Mouse (Mus musculus): ENCODE measurements around the gene Ank2. TPM values are rescaled to one million over a fixed set of nuclear protein-coding genes. Genes with fewer than 3 reads are reported as not detected.

The Ank2 gene
- total RNA-seq, 2 experiments from 2014 or later, result 313 to 315 TPM

GRCm38 (mm10) chr3:127005898-127006673 is 493.1 kb downstream of the Ank2 start:
- intact Hi-C loops (cut with DNase I), result no loop called here
- DNase-seq, result no peak

GRCm38 (mm10) chr3:127004860-127005633 is 494.1 kb downstream of the Ank2 start:
- peak; percentile 27 to 51 for DNase-seq
- intact Hi-C loops (cut with DNase I), result no loop called here

- intact Hi-C loops (cut with DNase I), result no loop called here
- DNase-seq, result no peak
These were observed 495.2 kb downstream of the Ank2 start for GRCm38 (mm10) chr3:127003946-127004345.

- intact Hi-C loops (cut with DNase I), result loop anchor here (5.0 kb wide), 1 partner anchor 174 kb away; no protein-coding TSS in a partner anchor
- no peak for DNase-seq
These were observed 500.4 kb downstream of the Ank2 start for GRCm38 (mm10) chr3:126998742-126999112.

- peak; percentile 61 to 63 for DNase-seq
These were observed 501.0 kb downstream of the Ank2 start for GRCm38 (mm10) chr3:126998008-126998741.

GRCm38 (mm10) chr3:126997391-126998007 is 501.7 kb downstream of the Ank2 start:
- no peak for DNase-seq

More at GRCm38 (mm10) chr3:126998008-126998741, 501.0 kb downstream of the Ank2 start:
- intact Hi-C loops (cut with DNase I), result loop anchor here (5.0 kb wide), 1 partner anchor 174 kb away; no protein-coding TSS in a partner anchor

GRCm38 (mm10) chr3:126996721-126997120 is 502.4 kb downstream of the Ank2 start:
- intact Hi-C loops (cut with DNase I), result loop anchor here (5.0 kb wide), 1 partner anchor 176 kb away; no protein-coding TSS in a partner anchor

More at GRCm38 (mm10) chr3:126997391-126998007, 501.7 kb downstream of the Ank2 start:
- intact Hi-C loops (cut with DNase I), result loop anchor here (5.0 kb wide), 1 partner anchor 175 kb away; no protein-coding TSS in a partner anchor

GRCm38 (mm10) chr3:126995970-126996369 is 503.2 kb downstream of the Ank2 start:
- intact Hi-C loops (cut with DNase I), result loop anchor here (5.0 kb wide), 1 partner anchor 176 kb away; no protein-coding TSS in a partner anchor

More at GRCm38 (mm10) chr3:126996721-126997120, 502.4 kb downstream of the Ank2 start:
- no peak for DNase-seq

GRCm38 (mm10) chr3:126994149-126994548 is 505.0 kb downstream of the Ank2 start:
- no peak for DNase-seq
- intact Hi-C loops (cut with DNase I), result no loop called here

More at GRCm38 (mm10) chr3:126995970-126996369, 503.2 kb downstream of the Ank2 start:
- DNase-seq, result peak in 1 of 2 experiments; percentile 21

- intact Hi-C loops (cut with DNase I), result no loop called here
These were observed 509.2 kb downstream of the Ank2 start for GRCm38 (mm10) chr3:126989936-126990335.

GRCm38 (mm10) chr3:126986687-126987086 is 512.5 kb downstream of the Ank2 start:
- no peak for DNase-seq
- intact Hi-C loops (cut with DNase I), result no loop called here

More at GRCm38 (mm10) chr3:126989936-126990335, 509.2 kb downstream of the Ank2 start:
- peak in 1 of 2 experiments; percentile 44 for DNase-seq

GRCm38 (mm10) chr3:126982814-126983213 is 516.3 kb downstream of the Ank2 start:
- DNase-seq, result no peak
- intact Hi-C loops (cut with DNase I), result no loop called here

GRCm38 (mm10) chr3:126981163-126981562 is 518.0 kb downstream of the Ank2 start:
- intact Hi-C loops (cut with DNase I), result no loop called here
- no peak for DNase-seq

GRCm38 (mm10) chr3:126979635-126980034 is 519.5 kb downstream of the Ank2 start:
- intact Hi-C loops (cut with DNase I), result no loop called here
- no peak for DNase-seq

GRCm38 (mm10) chr3:126978768-126979410 is 520.3 kb downstream of the Ank2 start:
- DNase-seq, result peak; percentile 76 to 82
- intact Hi-C loops (cut with DNase I), result no loop called here

- intact Hi-C loops (cut with DNase I), result no loop called here
- DNase-seq, result no peak
These were observed 521.8 kb downstream of the Ank2 start for GRCm38 (mm10) chr3:126977399-126977798.

- no peak for DNase-seq
- intact Hi-C loops (cut with DNase I), result no loop called here
These were observed 522.4 kb downstream of the Ank2 start for GRCm38 (mm10) chr3:126976793-126977192.

GRCm38 (mm10) chr3:126975409-126975808 is 523.7 kb downstream of the Ank2 start:
- intact Hi-C loops (cut with DNase I), result no loop called here
- no peak for DNase-seq

- intact Hi-C loops (cut with DNase I), result no loop called here
- DNase-seq, result no peak
These were observed 525.6 kb downstream of the Ank2 start for GRCm38 (mm10) chr3:126973551-126973950.

Data from heart, postnatal 14 days (tissue).